Mouse (Mus musculus): ENCODE measurements around the gene Ptpn9. TPM values are rescaled to one million over a fixed set of nuclear protein-coding genes. Genes with fewer than 3 reads are reported as not detected.
"Not testable (repeated sequence)": the region's sequence is repeated elsewhere in the genome, so short reads cannot be mapped to it uniquely, and the experiment has no call there.

Gene Ptpn9
- polyA plus RNA-seq (2014; fragmentation: Nextera tagmentation; extraction: Ambion mirVana) = 30.9 and 31.6 TPM in 2 replicates

- H3K27ac ChIP-seq (ENCODE audit: low read depth, low read length) = peak within 1 kb of the TSS; percentile 93
- no peaks in the 10 kb centered on the region for H3K27me3 ChIP-seq (ENCODE audit: control insufficient read depth, insufficient read depth, low read length)
- 2% methylated on average over 62 of the region's 62 CpGs for WGBS
- peak within 1 kb of the TSS; percentile 68 for H3K4me3 ChIP-seq (ENCODE audit: low read depth, low read length)
- H3K9ac ChIP-seq (ENCODE audit: low read length) = peak within 1 kb of the TSS; percentile 95
- DNase-seq (ENCODE audit: low spot score, missing footprints) (peak; percentile 98), ATAC-seq (ENCODE audit: low FRiP score) (peak; percentile 95)
- peaks cover 4% of the 10 kb centered on the region; the same call in 1 of the 2 replicates for H3K4me1 ChIP-seq (ENCODE audit: control insufficient read depth, insufficient read depth, low read length)
- H3K9me3 ChIP-seq (ENCODE audit: control insufficient read depth, low read length) = no peaks in the 10 kb centered on the region
- H3K4me2 ChIP-seq = peak within 1 kb of the TSS; percentile 79
- H3K36me3 ChIP-seq (ENCODE audit: control insufficient read depth, insufficient read depth, low read length) = no peaks in the 10 kb centered on the region
Measured at GRCm38 (mm10) chr9:56994286-56995197, at the start of gene Ptpn9. Gene Ptpn9, plus strand, starts transcription at chr9:56994923.

GRCm38 (mm10) chr9:56947481-56947880 lies 47.2 kb upstream of the Ptpn9 start:
- ATAC-seq (ENCODE audit: low FRiP score); DNase-seq (ENCODE audit: low spot score, missing footprints): not testable (repeated sequence)
- WGBS = 26% methylated on average over 3 of the region's 3 CpGs

DNA sequence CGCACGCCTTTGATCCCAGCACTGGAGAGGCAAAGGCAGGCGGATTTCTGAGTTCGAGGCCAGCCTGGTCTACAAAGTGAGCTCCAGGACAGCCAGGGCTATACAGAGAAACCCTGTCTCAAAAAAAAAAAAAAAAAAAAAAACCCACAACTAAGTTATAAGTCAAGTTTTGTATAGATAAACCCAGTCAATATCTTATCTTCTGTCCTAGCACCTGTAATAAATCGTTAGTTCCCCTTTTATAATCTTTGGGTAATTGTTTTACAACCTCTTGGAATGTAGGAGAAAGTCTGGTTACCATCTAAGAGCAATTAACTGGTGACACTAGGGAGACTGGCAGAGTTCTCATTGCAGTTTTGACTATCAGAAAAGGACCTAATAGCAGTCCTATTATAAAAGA lies 46.0 kb upstream of the Ptpn9 start:
- DNase-seq (ENCODE audit: low spot score, missing footprints); H3K9me3 ChIP-seq (ENCODE audit: control insufficient read depth, low read length); H3K27me3 ChIP-seq (ENCODE audit: control insufficient read depth, insufficient read depth, low read length); H3K4me1 ChIP-seq (ENCODE audit: control insufficient read depth, insufficient read depth, low read length); H3K4me3 ChIP-seq (ENCODE audit: low read depth, low read length); H3K27ac ChIP-seq (ENCODE audit: low read depth, low read length); ATAC-seq (ENCODE audit: low FRiP score); H3K9ac ChIP-seq (ENCODE audit: low read length); H3K4me2 ChIP-seq; H3K36me3 ChIP-seq (ENCODE audit: control insufficient read depth, insufficient read depth, low read length): not testable (repeated sequence)
- WGBS = 93% methylated on average over 5 of the region's 5 CpGs

More at GRCm38 (mm10) chr9:56947481-56947880, 47.2 kb upstream of the Ptpn9 start:
- not testable (repeated sequence) for H3K9me3 ChIP-seq (ENCODE audit: control insufficient read depth, low read length); H3K27me3 ChIP-seq (ENCODE audit: control insufficient read depth, insufficient read depth, low read length); H3K4me3 ChIP-seq (ENCODE audit: low read depth, low read length); H3K36me3 ChIP-seq (ENCODE audit: control insufficient read depth, insufficient read depth, low read length); H3K4me2 ChIP-seq; H3K27ac ChIP-seq (ENCODE audit: low read depth, low read length); H3K4me1 ChIP-seq (ENCODE audit: control insufficient read depth, insufficient read depth, low read length); H3K9ac ChIP-seq (ENCODE audit: low read length)

DNA sequence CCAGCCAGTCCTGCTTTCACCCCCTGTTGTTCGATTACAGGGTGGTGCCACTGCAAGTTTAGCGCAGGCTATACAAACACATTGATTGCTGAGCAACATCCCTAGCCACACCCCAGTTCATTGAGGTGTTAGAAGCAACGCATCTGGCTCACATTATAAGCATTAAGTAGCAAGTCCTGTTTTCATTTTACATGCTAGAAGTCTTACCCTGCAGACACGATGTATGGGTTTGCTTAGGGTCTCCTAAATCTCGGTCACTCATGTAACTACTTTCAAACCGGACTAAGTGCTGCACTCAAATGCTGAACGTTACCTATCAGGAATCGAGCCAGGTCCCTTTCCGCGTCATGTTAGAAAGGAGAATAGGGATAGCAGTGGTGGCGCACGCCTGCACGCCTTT lies 45.0 kb upstream of the Ptpn9 start:
- Histone ChIP-seq H3K4me1 (ENCODE audit: control insufficient read depth, insufficient read depth, low read length) (peaks cover 10% of the 10 kb centered on the region), H3K9me3 (ENCODE audit: control insufficient read depth, low read length) (no peaks in the 10 kb centered on the region), H3K36me3 (ENCODE audit: control insufficient read depth, insufficient read depth, low read length) (no peaks in the 10 kb centered on the region), H3K9ac (ENCODE audit: low read length) (peak overlapping the region; percentile 31), H3K4me3 (ENCODE audit: low read depth, low read length) (peak overlapping the region; percentile 22), H3K4me2 (peak overlapping the region; percentile 42), H3K27ac (ENCODE audit: low read depth, low read length) (no peak overlapping the region), H3K27me3 (ENCODE audit: control insufficient read depth, insufficient read depth, low read length) (no peaks in the 10 kb centered on the region)
- WGBS = 38% methylated on average over 13 of the region's 13 CpGs
- ATAC-seq (ENCODE audit: low FRiP score) (no peak), DNase-seq (ENCODE audit: low spot score, missing footprints) (no peak)

GRCm38 (mm10) chr9:56950414-56951400 lies 44.0 kb upstream of the Ptpn9 start, which contains the start of gene Snupn:
Gene Snupn, plus strand, starts transcription at chr9:56950878.
- Histone ChIP-seq H3K27me3 (ENCODE audit: control insufficient read depth, insufficient read depth, low read length) (no peaks in the 10 kb centered on the region), H3K4me2 (peak within 1 kb of the TSS; percentile 87), H3K9me3 (ENCODE audit: control insufficient read depth, low read length) (no peaks in the 10 kb centered on the region), H3K27ac (ENCODE audit: low read depth, low read length) (peak within 1 kb of the TSS; percentile 71), H3K4me1 (ENCODE audit: control insufficient read depth, insufficient read depth, low read length) (peaks cover 10% of the 10 kb centered on the region), H3K9ac (ENCODE audit: low read length) (peak within 1 kb of the TSS; percentile 63), H3K36me3 (ENCODE audit: control insufficient read depth, insufficient read depth, low read length) (no peaks in the 10 kb centered on the region), H3K4me3 (ENCODE audit: low read depth, low read length) (peak within 1 kb of the TSS; percentile 43)
- ATAC-seq (ENCODE audit: low FRiP score) (peak; percentile 100), DNase-seq (ENCODE audit: low spot score, missing footprints) (peak; percentile 99)
- WGBS = under 1% methylated on average over 50 of the region's 50 CpGs

- Histone ChIP-seq H3K36me3 (ENCODE audit: control insufficient read depth, insufficient read depth, low read length) (no peaks in the 10 kb centered on the region), H3K9me3 (ENCODE audit: control insufficient read depth, low read length) (no peaks in the 10 kb centered on the region), H3K4me3 (ENCODE audit: low read depth, low read length) (no peak overlapping the region), H3K4me1 (ENCODE audit: control insufficient read depth, insufficient read depth, low read length) (peaks cover 10% of the 10 kb centered on the region), H3K4me2 (no peak overlapping the region), H3K27me3 (ENCODE audit: control insufficient read depth, insufficient read depth, low read length) (no peaks in the 10 kb centered on the region), H3K9ac (ENCODE audit: low read length) (no peak overlapping the region), H3K27ac (ENCODE audit: low read depth, low read length) (no peak overlapping the region)
- ATAC-seq (ENCODE audit: low FRiP score) (no peak), DNase-seq (ENCODE audit: low spot score, missing footprints) (no peak)
- 93% methylated on average over 1 of the region's 1 CpGs for WGBS
Measured at GRCm38 (mm10) chr9:56953562-56953961, 41.2 kb upstream of the Ptpn9 start.

- H3K4me1 ChIP-seq (ENCODE audit: control insufficient read depth, insufficient read depth, low read length) = no peaks in the 10 kb centered on the region
- WGBS = 85% methylated on average over 7 of the region's 7 CpGs
- no peak for DNase-seq (ENCODE audit: low spot score, missing footprints)
- H3K27me3 ChIP-seq (ENCODE audit: control insufficient read depth, insufficient read depth, low read length) = no peaks in the 10 kb centered on the region
- H3K4me3 ChIP-seq (ENCODE audit: low read depth, low read length) = no peak overlapping the region
- H3K4me2 ChIP-seq = no peak overlapping the region
- peaks cover 5% of the 10 kb centered on the region; the same call in 1 of the 2 replicates for H3K9me3 ChIP-seq (ENCODE audit: control insufficient read depth, low read length)
- no peak overlapping the region for H3K27ac ChIP-seq (ENCODE audit: low read depth, low read length)
- no peak for ATAC-seq (ENCODE audit: low FRiP score)
- no peak overlapping the region for H3K9ac ChIP-seq (ENCODE audit: low read length)
- 0 out of 2 replicates have a peak, but pooled peaks cover 2% of the 10 kb centered on the region for H3K36me3 ChIP-seq (ENCODE audit: control insufficient read depth, insufficient read depth, low read length)
Measured at GRCm38 (mm10) chr9:56956966-56957675, 37.6 kb upstream of the Ptpn9 start.

- peaks cover 7% of the 10 kb centered on the region; the same call in 1 of the 2 replicates for H3K36me3 ChIP-seq (ENCODE audit: control insufficient read depth, insufficient read depth, low read length)
- peaks cover 5% of the 10 kb centered on the region; the same call in 1 of the 2 replicates for H3K9me3 ChIP-seq (ENCODE audit: control insufficient read depth, low read length)
- no peak overlapping the region for H3K27ac ChIP-seq (ENCODE audit: low read depth, low read length)
- ATAC-seq (ENCODE audit: low FRiP score) (no peak), DNase-seq (ENCODE audit: low spot score, missing footprints) (no peak)
- no peak overlapping the region for H3K4me2 ChIP-seq
- no peaks in the 10 kb centered on the region for H3K4me1 ChIP-seq (ENCODE audit: control insufficient read depth, insufficient read depth, low read length)
- H3K9ac ChIP-seq (ENCODE audit: low read length) = no peak overlapping the region
- H3K4me3 ChIP-seq (ENCODE audit: low read depth, low read length) = no peak overlapping the region
- H3K27me3 ChIP-seq (ENCODE audit: control insufficient read depth, insufficient read depth, low read length) = no peaks in the 10 kb centered on the region
- 90% methylated on average over 2 of the region's 2 CpGs for WGBS
Measured at GRCm38 (mm10) chr9:56958689-56959088, 36.0 kb upstream of the Ptpn9 start.

All from midbrain, embryonic 11.5 days (tissue).